Mouse (Mus musculus) myocyte (in vitro differentiated cells): Measurements from ENCODE around the gene Ttc23l.

Source experiments
- CEBPB ChIP-seq: IDR thresholded peaks from 2 replicates; pipeline ENCODE4 v1.6.1; 2011; ENCODE audit warnings: mild to moderate bottlenecking, moderate library complexity; ENCODE audit not compliant: poor library complexity, insufficient read depth, severe bottlenecking
- E2F4 ChIP-seq: IDR thresholded peaks from one replicate; pipeline ENCODE4 v1.6.1; 2011; ENCODE audit warnings: mild to moderate bottlenecking, control low read depth, moderate library complexity; ENCODE audit not compliant: insufficient read depth
- MAX ChIP-seq: IDR thresholded peaks from one replicate; pipeline ENCODE4 v1.6.1; 2011; ENCODE audit warnings: low read depth, mild to moderate bottlenecking, control low read depth
- MYOD1 ChIP-seq, 3 experiments: IDR thresholded peaks; one replicate each; pipeline ENCODE4 v1.6.1; 2011; ENCODE audit warnings: control low read depth in 2 of 3, low read depth in 2 of 3, mild to moderate bottlenecking in 2 of 3, moderate library complexity in 1 of 3; ENCODE audit not compliant: insufficient read length in 2 of 3, control insufficient read depth in 1 of 3
- POLR2A ChIP-seq: IDR thresholded peaks from one replicate; pipeline ENCODE4 v1.6.1; 2011; ENCODE audit warnings: low read depth, mild to moderate bottlenecking, control low read depth, moderate library complexity; ENCODE audit not compliant: insufficient read length
- POLR2AphosphoS2 ChIP-seq: IDR thresholded peaks from one replicate; pipeline ENCODE4 v1.6.1; 2011; ENCODE audit warnings: low read depth, control low read depth; ENCODE audit not compliant: insufficient read length
- SRF ChIP-seq: IDR thresholded peaks from one replicate; pipeline ENCODE4 v1.6.1; 2011; ENCODE audit warnings: low read depth; ENCODE audit not compliant: control insufficient read depth, insufficient read length
- TCF12 ChIP-seq: IDR thresholded peaks from one replicate; pipeline ENCODE4 v1.6.1; 2011; ENCODE audit warnings: mild to moderate bottlenecking, control low read depth; ENCODE audit not compliant: poor library complexity, insufficient read depth, severe bottlenecking
- TCF3 ChIP-seq: IDR thresholded peaks from one replicate; pipeline ENCODE4 v1.6.1; 2011; ENCODE audit warnings: low read depth, control low read depth; ENCODE audit not compliant: insufficient read length
- USF1 ChIP-seq: IDR thresholded peaks from one replicate; pipeline ENCODE4 v1.6.1; 2011; ENCODE audit warnings: low read depth, mild to moderate bottlenecking, control low read depth, moderate library complexity

DNA sequence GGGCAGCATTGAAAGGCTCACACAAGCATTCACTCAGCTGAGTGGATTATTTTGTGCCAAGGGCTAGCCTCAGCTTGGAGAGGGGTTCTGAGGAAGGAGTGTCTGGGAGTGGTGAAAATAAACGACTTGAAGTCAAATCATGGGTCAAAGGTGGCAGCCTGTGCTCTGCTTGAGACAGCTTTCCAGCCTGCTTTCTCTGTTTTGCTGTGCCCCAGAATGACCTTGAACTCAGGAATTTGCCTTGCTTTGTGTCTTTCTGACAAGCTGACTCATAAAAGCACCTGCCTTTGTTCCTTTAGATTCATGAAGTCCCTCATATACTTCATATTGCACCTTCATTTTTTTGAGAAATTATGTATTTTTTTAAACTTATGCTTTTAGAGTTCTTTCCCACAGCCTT, 5.7 kb upstream of the Ttc23l start:
- no peak for TF ChIP-seq SRF
- TF ChIP-seq MYOD1 (IDR thresholded peaks at IDR 0.05; ENCODE audit: control insufficient read depth in 1 of 3, insufficient read length in 2 of 3, low read depth in 2 of 3): no peak
- TF ChIP-seq POLR2A: no peak
- TF ChIP-seq TCF12: no peak
- peak; percentile 21 for TF ChIP-seq POLR2AphosphoS2
- no peak for TF ChIP-seq TCF3
- TF ChIP-seq USF1: no peak
- no peak for TF ChIP-seq E2F4
- no peak for TF ChIP-seq MAX
- TF ChIP-seq CEBPB: no peak
